Mouse (Mus musculus): ENCODE results near the gene Hint3.
"Not testable (repeated sequence)": the region's sequence is repeated elsewhere in the genome, so short reads cannot be mapped to it uniquely, and the experiment has no call there.

Gene Hint3

GRCm38 (mm10) chr10:30629513-30629912 lies at the start of gene Hint3:
Gene Hint3, minus strand, starts transcription at chr10:30629632.
- no peak for DNase-seq (ENCODE audit: low read depth, low spot score)

GRCm38 (mm10) chr10:30678051-30678450 lies 48.6 kb upstream of the Hint3 start:
- DNase-seq (ENCODE audit: low read depth, low spot score): no peak

DNA sequence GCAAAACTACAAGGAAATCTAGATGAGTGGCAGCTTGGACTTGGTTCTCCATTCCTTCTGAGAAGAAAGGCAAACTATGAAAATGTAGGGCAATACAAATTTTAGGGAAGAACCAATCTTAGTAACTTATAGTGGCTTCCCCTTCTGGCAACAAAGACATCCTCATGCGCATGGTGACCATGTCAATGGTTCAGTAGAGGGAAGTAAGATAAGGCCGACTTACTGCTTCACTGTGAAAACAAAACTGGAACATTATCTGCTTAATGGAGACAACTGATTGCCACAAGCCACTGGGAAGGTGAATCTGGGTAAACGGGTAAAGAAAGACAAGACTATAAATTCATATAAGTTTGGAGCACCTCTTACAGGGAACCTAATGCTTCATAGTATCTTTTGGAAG lies 45.4 kb upstream of the Hint3 start:
- no peak for DNase-seq (ENCODE audit: low read depth, low spot score)

GRCm38 (mm10) chr10:30666580-30666979 lies 37.1 kb upstream of the Hint3 start:
- DNase-seq (ENCODE audit: low read depth, low spot score): no peak

DNA sequence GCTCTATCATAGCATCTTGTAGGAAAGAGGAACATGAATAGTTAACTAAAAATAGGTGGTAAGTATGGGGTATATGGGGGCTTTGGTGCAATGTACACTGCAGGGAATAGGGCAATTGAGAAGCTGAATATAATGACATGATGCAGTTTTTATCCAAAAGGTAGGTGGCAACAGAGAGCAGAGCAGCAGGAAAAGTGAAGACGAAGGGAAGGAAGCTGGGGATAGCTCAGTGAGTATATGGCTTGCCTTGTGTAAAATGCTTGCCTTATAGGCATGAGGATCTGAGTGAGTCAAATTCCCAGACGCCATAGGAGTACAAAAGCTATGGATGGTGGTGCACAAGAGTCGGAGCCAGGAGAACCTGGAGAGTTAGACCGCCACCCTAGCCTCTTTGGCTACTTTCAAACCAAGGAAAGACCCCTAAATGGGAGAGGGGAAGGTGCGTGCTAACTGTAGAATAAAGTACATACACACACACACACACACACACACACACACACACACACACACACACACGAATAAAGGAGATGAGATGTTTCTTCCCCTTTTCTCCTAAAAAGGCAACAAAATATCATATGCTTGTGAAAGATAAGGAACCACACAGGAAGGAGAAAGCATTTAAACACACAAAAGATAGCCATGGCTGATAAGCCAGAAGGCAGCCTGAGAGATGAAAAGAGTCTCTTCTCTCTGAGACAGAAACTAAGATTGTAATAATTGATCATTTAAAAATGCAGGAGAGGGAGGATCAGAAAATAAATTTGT lies 31.3 kb upstream of the Hint3 start:
- DNase-seq (ENCODE audit: low read depth, low spot score): no peak

DNA sequence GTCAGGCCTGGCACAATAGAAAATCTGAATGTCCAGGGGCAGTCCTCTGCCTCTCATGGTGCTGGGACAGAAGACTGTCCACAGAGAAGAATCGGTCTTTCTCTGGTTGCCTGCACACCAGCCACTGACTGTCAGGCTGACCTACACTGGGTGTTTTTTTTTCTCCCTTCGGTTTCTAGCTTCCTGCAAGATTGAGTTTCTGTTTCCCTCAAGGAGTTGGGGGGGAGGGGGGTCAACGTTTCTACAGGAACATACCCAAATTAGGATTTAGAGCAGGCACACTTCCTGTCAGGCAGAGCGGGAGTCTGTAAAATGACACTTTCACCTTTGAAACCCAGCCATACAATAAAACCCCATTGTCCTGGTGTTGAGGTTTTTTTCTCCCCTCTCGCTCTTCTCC lies 26.2 kb upstream of the Hint3 start:
- no peak for DNase-seq (ENCODE audit: low read depth, low spot score)

- DNase-seq (ENCODE audit: low read depth, low spot score): no peak
Measured at GRCm38 (mm10) chr10:30647681-30648080, 18.2 kb upstream of the Hint3 start.

DNA sequence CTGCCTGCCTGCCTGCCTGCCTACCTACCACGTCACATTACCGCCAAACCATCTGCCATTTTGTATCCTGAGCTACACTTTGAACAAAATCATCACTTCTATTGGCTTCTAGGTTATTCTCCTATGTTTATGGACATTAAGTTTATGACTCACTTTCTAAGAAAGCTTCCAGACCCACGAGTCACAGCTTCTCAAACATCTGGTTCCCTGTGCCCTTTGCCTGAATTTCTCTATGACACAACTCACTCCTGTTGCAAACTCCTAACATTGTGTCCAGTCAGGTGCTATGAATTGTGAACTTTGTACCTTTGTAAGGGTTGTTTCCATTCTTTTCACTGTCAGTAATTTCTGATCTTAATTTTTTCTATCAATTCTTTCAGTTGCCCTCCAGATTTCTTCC lies 8.8 kb upstream of the Hint3 start:
- no peak for DNase-seq (ENCODE audit: low read depth, low spot score)

- not testable (repeated sequence) for DNase-seq (ENCODE audit: low read depth, low spot score)
Measured at GRCm38 (mm10) chr10:30636474-30637154, 7.2 kb upstream of the Hint3 start.

DNA sequence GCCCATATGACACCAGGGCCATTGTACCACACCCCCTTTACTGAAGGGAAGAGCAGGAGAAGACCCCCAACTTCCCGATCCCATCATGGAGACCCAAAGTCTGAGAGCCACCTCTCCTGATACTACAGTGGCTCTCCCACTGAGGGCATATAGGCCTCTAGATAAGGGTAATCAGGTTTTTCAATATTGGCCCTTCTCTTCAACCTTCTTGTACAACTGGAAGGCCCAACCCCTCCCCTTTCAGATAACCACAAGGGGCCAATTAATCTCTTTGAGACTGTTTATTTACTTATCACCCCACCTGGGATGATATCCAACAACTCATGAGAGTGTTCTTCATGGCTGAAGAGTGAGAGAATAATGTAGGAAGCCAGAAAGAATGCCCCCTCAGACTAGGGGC lies 3.3 kb upstream of the Hint3 start:
- no peak for DNase-seq (ENCODE audit: low read depth, low spot score)

- DNase-seq (ENCODE audit: low read depth, low spot score): no peak
Measured at GRCm38 (mm10) chr10:30629977-30630376, 545 bp upstream of the Hint3 start.

DNA sequence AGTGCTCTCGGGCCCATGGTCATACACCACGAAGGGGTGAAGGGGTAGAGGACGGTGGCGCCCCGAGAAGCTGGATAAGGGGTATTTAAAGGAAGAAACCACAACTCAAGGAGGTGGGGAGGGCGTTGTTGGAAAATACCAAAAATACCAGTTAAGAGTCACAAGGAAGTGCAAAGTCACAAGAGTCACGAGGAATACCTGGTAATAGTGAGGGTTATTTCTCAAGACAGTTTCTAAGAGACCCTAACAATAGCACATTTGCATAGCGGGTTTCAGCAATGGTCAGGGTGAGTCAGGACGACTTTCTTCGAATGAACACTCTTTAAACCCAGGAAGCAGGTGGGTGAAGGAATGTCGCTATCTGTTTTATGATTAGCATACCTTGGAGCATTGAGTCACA lies 988 bp downstream of the Hint3 start:
- not testable (repeated sequence) for DNase-seq (ENCODE audit: low read depth, low spot score)

DNA sequence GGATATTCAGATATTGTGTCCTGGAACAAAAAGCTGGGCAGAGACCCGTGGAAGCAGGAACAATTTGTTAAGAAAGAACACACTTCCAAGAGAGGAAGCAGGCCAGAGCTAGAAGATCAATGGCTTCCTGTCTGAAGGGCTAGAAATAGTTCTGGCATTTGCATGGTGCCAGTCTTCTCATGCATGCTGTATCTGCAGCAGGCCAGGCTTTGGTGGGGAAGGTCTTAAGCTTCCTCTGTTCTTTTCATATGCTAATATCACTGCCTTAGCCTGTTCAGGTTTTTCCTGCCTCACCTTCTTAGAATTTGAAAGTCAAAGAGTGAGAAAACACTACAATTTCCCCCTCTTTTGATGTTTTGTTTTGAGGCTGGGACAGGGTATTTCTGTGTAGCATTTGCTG lies 1.9 kb downstream of the Hint3 start:
- DNase-seq (ENCODE audit: low read depth, low spot score): no peak

DNA sequence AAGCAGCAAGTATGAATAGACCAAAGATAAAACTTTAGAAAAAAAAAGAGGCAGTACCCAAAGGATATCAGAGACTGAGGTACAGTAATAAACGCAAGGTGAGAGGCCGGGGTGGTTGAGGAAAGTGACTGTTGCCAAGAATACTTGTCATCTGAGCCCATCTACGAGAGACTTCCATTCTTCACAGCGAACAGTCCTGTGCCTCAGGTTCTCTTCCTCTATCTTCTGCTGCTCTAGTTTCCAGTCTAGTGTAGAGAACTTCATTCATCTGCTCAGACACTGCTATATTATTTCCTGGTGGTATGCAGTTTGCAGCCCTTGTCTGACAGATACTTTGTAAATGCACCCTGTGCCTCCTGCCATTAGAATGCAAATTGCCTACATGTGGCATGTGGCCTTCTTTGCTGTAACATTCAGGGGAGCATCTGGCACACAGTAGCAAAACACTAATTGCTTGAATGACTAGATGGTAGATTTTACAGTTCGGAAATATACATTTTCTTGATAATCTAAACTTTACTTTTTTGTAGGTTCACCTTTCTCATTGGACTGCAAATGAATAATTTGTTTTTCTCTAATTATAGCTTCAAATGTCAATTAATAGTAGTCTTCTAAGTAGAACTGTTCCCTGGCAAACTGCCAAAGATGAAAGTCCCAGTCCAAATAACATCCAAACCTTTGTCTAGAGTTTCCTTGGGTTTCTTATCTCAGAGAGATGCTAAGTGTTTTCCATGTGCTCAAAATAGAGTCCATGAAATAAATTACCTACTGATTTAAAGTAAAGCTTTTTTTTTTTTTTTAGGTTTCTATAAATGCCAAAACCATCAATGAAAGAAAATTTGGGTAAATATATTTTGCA lies 5.0 kb downstream of the Hint3 start:
- no peak for DNase-seq (ENCODE audit: low read depth, low spot score)

DNA sequence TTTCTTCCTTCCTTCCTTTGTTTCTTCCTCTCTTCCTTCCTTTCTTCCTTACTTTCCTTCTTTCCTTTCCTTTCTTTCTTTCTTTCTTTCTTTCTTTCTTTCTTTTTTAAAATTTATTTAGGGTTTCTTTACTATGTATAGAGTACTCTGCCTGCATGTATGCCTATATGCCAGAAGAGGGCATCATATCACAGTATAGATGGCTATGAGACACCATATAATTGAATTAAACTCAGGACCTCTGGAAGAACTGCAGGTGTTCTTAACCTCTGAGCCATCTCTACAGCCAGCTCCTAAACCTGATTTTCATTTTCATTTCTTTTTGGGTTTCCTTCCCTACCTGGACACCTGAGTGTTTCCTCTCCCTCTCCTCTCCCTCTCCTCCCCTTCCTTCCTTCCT lies 6.5 kb downstream of the Hint3 start:
- no peak for DNase-seq (ENCODE audit: low read depth, low spot score)

DNA sequence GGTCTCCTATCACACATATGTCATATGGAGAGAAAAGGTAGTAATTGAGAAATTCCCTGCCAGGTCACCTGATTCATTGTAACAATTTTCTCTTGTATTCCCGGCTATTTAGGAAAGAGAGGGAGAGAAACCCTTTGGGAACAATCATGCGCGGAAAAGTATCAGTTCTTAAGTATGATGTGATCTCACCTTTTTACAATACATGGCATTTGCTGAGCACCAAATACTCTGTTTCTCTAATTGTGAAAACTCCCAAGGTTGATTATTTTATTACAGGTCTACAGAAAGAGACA lies 10.6 kb downstream of the Hint3 start:
- DNase-seq (ENCODE audit: low read depth, low spot score): no peak

- peak; percentile 97 for DNase-seq (ENCODE audit: low read depth, low spot score)
Measured at GRCm38 (mm10) chr10:30618091-30618917, 11.1 kb downstream of the Hint3 start.

DNA sequence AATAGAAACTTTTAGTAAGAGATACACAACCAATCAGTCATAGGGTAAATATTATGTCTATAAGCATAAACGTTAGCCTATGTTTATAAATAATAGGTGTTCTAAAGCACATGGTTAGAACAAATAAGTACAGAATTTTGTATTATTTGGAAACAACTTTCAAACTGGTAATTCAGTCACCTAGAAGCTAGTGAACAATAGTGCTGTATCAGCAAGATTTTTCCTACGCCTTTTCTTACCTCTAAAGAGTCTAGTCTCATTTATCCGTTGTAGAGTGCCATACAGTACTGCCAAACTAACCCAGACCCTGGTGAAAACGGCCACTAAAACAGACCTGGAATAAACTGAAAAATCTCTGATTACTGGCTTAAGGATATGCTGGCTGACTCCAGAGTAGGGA lies 16.4 kb downstream of the Hint3 start:
- no peak for DNase-seq (ENCODE audit: low read depth, low spot score)

- DNase-seq (ENCODE audit: low read depth, low spot score): no peak
Measured at GRCm38 (mm10) chr10:30609614-30610013, 19.8 kb downstream of the Hint3 start.

DNA sequence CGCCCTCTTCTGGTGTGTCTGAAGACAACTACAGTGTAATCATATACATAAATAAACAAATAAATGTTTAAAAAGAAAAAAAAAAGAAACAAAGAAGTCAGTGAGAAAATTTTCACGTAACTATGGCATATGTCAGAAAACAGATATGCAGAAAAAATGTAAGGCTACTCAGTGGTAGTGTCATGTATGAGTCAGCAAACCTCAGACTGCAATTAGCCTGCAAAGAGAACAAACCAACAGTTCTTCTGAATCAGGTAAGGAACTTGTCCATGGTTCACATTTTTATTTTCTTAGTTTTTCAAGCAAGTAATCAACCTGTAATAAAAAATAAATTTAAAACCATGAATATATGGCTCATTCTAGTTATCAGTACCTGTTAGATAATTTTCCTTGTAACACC lies 21.3 kb downstream of the Hint3 start:
- DNase-seq (ENCODE audit: low read depth, low spot score): no peak

- DNase-seq (ENCODE audit: low read depth, low spot score): peak; percentile 70
Measured at GRCm38 (mm10) chr10:30600542-30600966, 28.9 kb downstream of the Hint3 start, which contains the start of gene Trmt11. Gene Trmt11, minus strand, starts transcription at chr10:30600749.
